Mouse (Mus musculus) myocyte (in vitro differentiated cells): Measurements from ENCODE around the gene Synm.

Source experiments
- MYOD1 ChIP-seq, 3 experiments: IDR thresholded peaks; one replicate each; pipeline ENCODE4 v1.6.1; 2011; ENCODE audit warnings: control low read depth in 2 of 3, low read depth in 2 of 3, mild to moderate bottlenecking in 2 of 3, moderate library complexity in 1 of 3; ENCODE audit not compliant: insufficient read length in 2 of 3, control insufficient read depth in 1 of 3
- POLR2A ChIP-seq: IDR thresholded peaks from one replicate; pipeline ENCODE4 v1.6.1; 2011; ENCODE audit warnings: low read depth, mild to moderate bottlenecking, control low read depth, moderate library complexity; ENCODE audit not compliant: insufficient read length

- TF ChIP-seq MYOD1 (IDR thresholded peaks at IDR 0.05; ENCODE audit: control insufficient read depth in 1 of 3, insufficient read length in 2 of 3, low read depth in 2 of 3) (no peak), POLR2A (no peak)
These were observed 9.9 kb upstream of the Synm start for GRCm38 (mm10) chr7:67769487-67769886.
